Mouse (Mus musculus) spleen, adult 2 months (tissue): ENCODE data around the gene Grin2b. TPM values are rescaled to one million over a fixed set of nuclear protein-coding genes. Genes with fewer than 3 reads are reported as not detected.

ENCODE experiments used
- DNase-seq, 2 experiments: peaks; one replicate each; pipeline versions ENCODE4 v3.0.0 to v3.0.0-alpha.2; 2012 to 2021; ENCODE audit warnings: low spot score in 2 of 2, low read depth in 1 of 2
- H3K27ac ChIP-seq: fragments of 200-500 bp; 2 replicates; pipeline ENCODE4 v1.5.1; 2012; ENCODE audit warnings: low read length, inconsistent platforms; ENCODE audit not compliant: insufficient read depth
- H3K27me3 ChIP-seq: fragments of 200-500 bp; 2 replicates; pipeline ENCODE4 v1.6.1; 2012; ENCODE audit warnings: mild to moderate bottlenecking, moderate library complexity, low read length, inconsistent platforms; ENCODE audit not compliant: control insufficient read depth, insufficient read depth
- H3K36me3 ChIP-seq: fragments of 200-500 bp; 2 replicates; pipeline ENCODE4 v1.6.1; 2012; ENCODE audit warnings: mild to moderate bottlenecking, low read length, inconsistent platforms; ENCODE audit not compliant: control insufficient read depth, insufficient read depth
- H3K4me1 ChIP-seq: fragments of 200-500 bp; 2 replicates; pipeline ENCODE4 v1.6.1; 2011; ENCODE audit warnings: inconsistent platforms; ENCODE audit not compliant: control insufficient read depth, insufficient read depth, insufficient read length
- H3K4me3 ChIP-seq: fragments of 200-500 bp; 2 replicates; pipeline ENCODE4 v1.5.1; 2011; ENCODE audit warnings: mild to moderate bottlenecking, inconsistent platforms; ENCODE audit not compliant: insufficient read depth, insufficient read length; ENCODE audit errors: extremely low read depth
- CTCF ChIP-seq: fragments of 200-500 bp; IDR thresholded peaks from 2 replicates; pipeline ENCODE4 v1.5.1; 2011; ENCODE audit warnings: mild to moderate bottlenecking, inconsistent platforms; ENCODE audit not compliant: insufficient read depth, insufficient read length, insufficient replicate concordance; ENCODE audit errors: extremely low read depth
- POLR2A ChIP-seq: fragments of 200-500 bp; IDR thresholded peaks from 2 replicates; pipeline ENCODE4 v1.6.1; 2011; ENCODE audit warnings: low read depth, low read length, inconsistent platforms
- WGBS: fragments of 180-500 bp; shearing (Covaris S2); methylation state at CpG from one replicate; pipeline ENCODE4 v1.1.7; 2018; 5-methylcytosine and 5-hydroxymethylcytosine counted together
- polyA plus RNA-seq: library from polyadenylated mRNA; depleted of rRNA; stranded (reverse); fragments of >200 nt; gene quantifications from 2 replicates; pipeline ENCODE4 v1.2.3, GENCODE M21; 2012

Gene Grin2b
- polyA plus RNA-seq, 1 experiment: 0.01 TPM

- no peak for DNase-seq
- WGBS: 64% methylated on average over 5 of the region's 5 CpGs
Measured at GRCm38 (mm10) chr6:135882611-135883010, 290.7 kb downstream of the Grin2b start.

GRCm38 (mm10) chr6:135876163-135876726 lies 297.1 kb downstream of the Grin2b start:
- Histone ChIP-seq H3K27me3 (no peaks in the 10 kb centered on the region), H3K27ac (no peak overlapping the region), H3K4me3 (no peak overlapping the region), H3K36me3 (no peaks in the 10 kb centered on the region), H3K4me1 (no peaks in the 10 kb centered on the region)
- WGBS: 62% methylated on average over 8 of the region's 8 CpGs
- no peak for TF ChIP-seq POLR2A
- no peak for DNase-seq

More at GRCm38 (mm10) chr6:135882611-135883010, 290.7 kb downstream of the Grin2b start:
- H3K27me3 ChIP-seq: no peaks in the 10 kb centered on the region
- TF ChIP-seq POLR2A (no peak), CTCF (no peak)
- no peak overlapping the region for H3K27ac ChIP-seq
- H3K4me3 ChIP-seq: no peak overlapping the region
- H3K36me3 ChIP-seq: no peaks in the 10 kb centered on the region
- H3K4me1 ChIP-seq: no peaks in the 10 kb centered on the region

GRCm38 (mm10) chr6:135874626-135875025 lies 298.7 kb downstream of the Grin2b start:
- no peak for DNase-seq
- Histone ChIP-seq H3K4me3 (no peak overlapping the region), H3K36me3 (no peaks in the 10 kb centered on the region), H3K27ac (no peak overlapping the region), H3K4me1 (no peaks in the 10 kb centered on the region), H3K27me3 (no peaks in the 10 kb centered on the region)
- TF ChIP-seq CTCF (no peak), POLR2A (no peak)

GRCm38 (mm10) chr6:135865832-135866231 lies 307.5 kb downstream of the Grin2b start:
- Histone ChIP-seq H3K27ac (no peak overlapping the region), H3K27me3 (no peaks in the 10 kb centered on the region), H3K4me3 (no peak overlapping the region), H3K36me3 (no peaks in the 10 kb centered on the region), H3K4me1 (no peaks in the 10 kb centered on the region)
- DNase-seq: no peak
- 89% methylated on average over 7 of the region's 7 CpGs for WGBS
- TF ChIP-seq POLR2A (no peak), CTCF (no peak)

GRCm38 (mm10) chr6:135863965-135864364 lies 309.3 kb downstream of the Grin2b start:
- DNase-seq: no peak
- Histone ChIP-seq H3K4me3 (no peak overlapping the region), H3K27me3 (no peaks in the 10 kb centered on the region), H3K36me3 (no peaks in the 10 kb centered on the region), H3K27ac (no peak overlapping the region), H3K4me1 (no peaks in the 10 kb centered on the region)
- TF ChIP-seq POLR2A: no peak
- TF ChIP-seq CTCF: no peak
- 82% methylated on average over 5 of the region's 5 CpGs for WGBS

- WGBS: 62% methylated on average over 8 of the region's 8 CpGs
- H3K4me1 ChIP-seq: no peaks in the 10 kb centered on the region
- H3K4me3 ChIP-seq: no peak overlapping the region
- H3K27me3 ChIP-seq: no peaks in the 10 kb centered on the region
- DNase-seq: no peak
- H3K36me3 ChIP-seq: no peaks in the 10 kb centered on the region
- H3K27ac ChIP-seq: no peak overlapping the region
- TF ChIP-seq POLR2A (no peak), CTCF (no peak)
Measured at GRCm38 (mm10) chr6:135859502-135859901, 313.8 kb downstream of the Grin2b start.

- Histone ChIP-seq H3K27ac (no peak overlapping the region), H3K36me3 (no peaks in the 10 kb centered on the region), H3K27me3 (no peaks in the 10 kb centered on the region), H3K4me3 (no peak overlapping the region), H3K4me1 (no peaks in the 10 kb centered on the region)
- DNase-seq: no peak
- no peak for TF ChIP-seq POLR2A
- no peak for TF ChIP-seq CTCF
- 75% methylated on average over 8 of the region's 8 CpGs for WGBS
Measured at GRCm38 (mm10) chr6:135854173-135854591, 319.1 kb downstream of the Grin2b start.
